Mouse (Mus musculus) heart, embryonic 10.5 days (tissue): ENCODE measurements around the gene Sorbs1. TPM values are rescaled to one million over a fixed set of nuclear protein-coding genes. Genes with fewer than 3 reads are reported as not detected.

ENCODE experiments used
- DNase-seq: peaks from one replicate; pipeline ENCODE4 v3.0.0-alpha.2; 2017; ENCODE audit warnings: low spot score
- H3K27ac ChIP-seq: fragments of 300-500 bp; sonication (generic); 2 replicates; pipeline ENCODE4 v1.5.1; 2016; ENCODE audit warnings: mild to moderate bottlenecking
- H3K27me3 ChIP-seq: fragments of 300-500 bp; sonication (generic); 2 replicates; pipeline ENCODE4 v1.6.1; 2016; ENCODE audit warnings: mild to moderate bottlenecking; ENCODE audit not compliant: poor library complexity, insufficient read depth, severe bottlenecking
- H3K36me3 ChIP-seq: fragments of 300-500 bp; sonication (generic); 2 replicates; pipeline ENCODE4 v1.6.1; 2016; ENCODE audit warnings: mild to moderate bottlenecking, moderate library complexity
- H3K4me1 ChIP-seq: fragments of 300-500 bp; sonication (generic); 2 replicates; pipeline ENCODE4 v1.6.1; 2016; ENCODE audit warnings: mild to moderate bottlenecking
- H3K4me3 ChIP-seq: fragments of 300-500 bp; sonication (generic); 2 replicates; pipeline ENCODE4 v1.5.1; 2016; ENCODE audit warnings: mild to moderate bottlenecking, moderate library complexity
- H3K9me3 ChIP-seq: fragments of 300-500 bp; sonication (generic); 2 replicates; pipeline ENCODE4 v1.6.1; 2016; ENCODE audit warnings: mild to moderate bottlenecking, moderate library complexity
- WGBS: fragments of 180-500 bp; shearing (Covaris S2); methylation state at CpG from one replicate; pipeline ENCODE4 v1.1.7; 2016; 5-methylcytosine and 5-hydroxymethylcytosine counted together
- polyA plus RNA-seq: library from polyadenylated mRNA; unstranded; fragments of >200 nt; fragmentation: Nextera tagmentation; extraction: Ambion mirVana; gene quantifications from 2 replicates; pipeline ENCODE4 v1.2.1, GENCODE M21; 2016

The Sorbs1 gene
- polyA plus RNA-seq, 1 experiment from 2014 or later = 71.2 TPM

DNA sequence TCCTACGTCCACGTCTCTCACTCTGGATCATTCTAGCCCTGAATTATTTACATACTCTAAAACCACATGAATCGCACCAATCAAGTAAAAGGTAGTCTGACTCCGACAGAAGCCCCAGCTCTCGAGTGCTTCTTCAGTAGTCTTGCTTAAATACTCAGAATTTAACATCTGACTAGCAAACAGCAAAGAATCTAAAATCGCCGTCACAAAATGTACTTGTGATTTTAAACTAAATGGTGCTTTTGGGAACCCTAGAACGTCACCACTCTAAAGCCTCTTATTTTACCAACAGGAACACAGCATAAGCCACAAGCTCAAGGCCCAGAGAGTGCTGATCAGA lies 2.5 kb downstream of the Sorbs1 start:
- DNase-seq = no peak
- Histone ChIP-seq H3K9me3 (peaks cover 3% of the 10 kb centered on the region; the same call in 1 of the 2 replicates), H3K4me1 (peaks cover 33% of the 10 kb centered on the region), H3K4me3 (peak overlapping the region; percentile 85), H3K36me3 (0 out of 2 replicates have a peak, but pooled peaks cover 11% of the 10 kb centered on the region), H3K27ac (peak overlapping the region; percentile 94; the same call in 1 of the 2 replicates), H3K27me3 (no peaks in the 10 kb centered on the region)
- WGBS = 67% methylated on average over 8 of the region's 8 CpGs

DNA sequence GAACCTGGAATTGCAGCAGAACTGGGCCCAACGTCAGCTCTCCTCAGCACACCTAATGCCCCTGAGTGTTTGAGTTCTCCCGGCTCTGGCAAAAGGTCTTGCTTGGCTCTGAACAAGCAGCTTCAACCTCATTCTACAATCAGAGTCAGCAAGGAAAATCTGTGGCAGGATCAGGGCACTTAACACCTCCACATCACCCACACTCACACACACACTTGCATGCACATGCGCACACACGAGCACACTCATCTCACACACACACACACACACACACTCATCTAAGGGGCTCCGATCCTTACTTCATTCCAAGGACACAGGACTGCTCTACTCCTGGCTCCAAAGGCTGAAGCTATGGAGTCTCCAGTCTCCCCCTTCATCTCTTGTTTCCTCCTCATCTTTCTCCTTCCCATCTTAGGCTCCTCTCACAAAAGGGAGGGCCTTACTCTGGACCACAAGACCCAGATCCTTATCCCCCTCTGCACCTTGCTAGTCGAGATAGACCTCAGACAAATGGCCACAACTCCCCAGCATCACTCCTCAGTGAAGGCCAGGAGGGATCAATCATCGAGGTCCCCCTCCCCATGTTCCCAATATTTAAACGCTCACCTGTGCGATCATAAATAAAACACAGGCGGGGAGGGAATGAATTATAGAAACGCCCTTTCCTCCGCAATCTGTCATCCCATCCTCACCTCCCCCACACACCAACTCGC lies 3.0 kb downstream of the Sorbs1 start:
- Histone ChIP-seq H3K36me3 (0 out of 2 replicates have a peak, but pooled peaks cover 11% of the 10 kb centered on the region), H3K9me3 (peaks cover 3% of the 10 kb centered on the region; the same call in 1 of the 2 replicates), H3K4me3 (peak overlapping the region; percentile 16; the same call in 1 of the 2 replicates), H3K27ac (peak overlapping the region; percentile 94; the same call in 1 of the 2 replicates), H3K4me1 (peaks cover 38% of the 10 kb centered on the region), H3K27me3 (no peaks in the 10 kb centered on the region)
- no peak for DNase-seq
- 74% methylated on average over 13 of the region's 13 CpGs for WGBS

DNA sequence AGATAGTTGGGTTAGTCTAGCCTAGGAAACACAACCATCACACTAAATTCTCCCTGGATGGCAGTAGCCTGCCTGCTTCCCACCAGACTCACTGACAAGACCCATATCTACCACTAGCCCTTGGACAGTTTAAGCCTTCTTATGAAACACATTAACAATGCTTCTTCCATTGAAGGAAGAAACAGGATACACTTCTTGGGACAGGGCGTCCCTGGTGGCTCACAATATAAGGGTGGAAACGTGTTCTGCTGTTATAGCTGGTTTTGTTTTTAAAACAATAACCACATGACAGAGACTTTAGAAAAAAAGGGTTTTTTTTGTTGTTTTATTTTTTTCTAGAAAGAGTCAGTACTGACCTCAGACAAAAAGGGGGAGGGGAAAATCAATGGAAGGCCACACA lies 4.3 kb downstream of the Sorbs1 start:
- H3K36me3 ChIP-seq = peaks cover 13% of the 10 kb centered on the region; the same call in 1 of the 2 replicates
- peaks cover 3% of the 10 kb centered on the region; the same call in 1 of the 2 replicates for H3K9me3 ChIP-seq
- no peak overlapping the region for H3K27ac ChIP-seq
- peaks cover 49% of the 10 kb centered on the region for H3K4me1 ChIP-seq
- no peak overlapping the region for H3K4me3 ChIP-seq
- DNase-seq = no peak
- 81% methylated on average over 2 of the region's 2 CpGs for WGBS
- no peaks in the 10 kb centered on the region for H3K27me3 ChIP-seq

DNA sequence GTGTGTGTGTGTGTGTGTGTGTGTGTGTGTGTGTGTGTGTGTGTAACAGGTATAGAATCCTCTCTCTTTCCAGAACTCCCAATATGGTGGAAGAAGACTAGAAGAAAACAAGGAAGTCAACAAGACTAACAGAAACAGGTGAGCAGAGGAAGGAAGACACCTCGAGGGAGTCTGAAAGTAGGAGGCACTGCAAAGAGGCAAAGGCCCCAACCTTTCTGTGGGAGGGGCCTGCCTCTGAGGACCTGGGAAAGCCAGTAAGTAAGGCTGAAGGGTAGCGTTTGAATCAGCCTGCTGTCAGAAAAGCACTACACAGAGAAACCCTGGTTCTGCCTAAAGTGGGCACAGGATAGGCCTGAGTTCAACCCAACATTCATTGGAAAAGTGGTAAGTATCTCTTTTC lies 4.7 kb downstream of the Sorbs1 start:
- peaks cover 3% of the 10 kb centered on the region; the same call in 1 of the 2 replicates for H3K9me3 ChIP-seq
- peaks cover 16% of the 10 kb centered on the region; the same call in 1 of the 2 replicates for H3K36me3 ChIP-seq
- no peak overlapping the region for H3K4me3 ChIP-seq
- peaks cover 50% of the 10 kb centered on the region for H3K4me1 ChIP-seq
- H3K27me3 ChIP-seq = no peaks in the 10 kb centered on the region
- H3K27ac ChIP-seq = peak overlapping the region; percentile 36; the same call in 1 of the 2 replicates
- 44% methylated on average over 2 of the region's 2 CpGs for WGBS
- no peak for DNase-seq

DNA sequence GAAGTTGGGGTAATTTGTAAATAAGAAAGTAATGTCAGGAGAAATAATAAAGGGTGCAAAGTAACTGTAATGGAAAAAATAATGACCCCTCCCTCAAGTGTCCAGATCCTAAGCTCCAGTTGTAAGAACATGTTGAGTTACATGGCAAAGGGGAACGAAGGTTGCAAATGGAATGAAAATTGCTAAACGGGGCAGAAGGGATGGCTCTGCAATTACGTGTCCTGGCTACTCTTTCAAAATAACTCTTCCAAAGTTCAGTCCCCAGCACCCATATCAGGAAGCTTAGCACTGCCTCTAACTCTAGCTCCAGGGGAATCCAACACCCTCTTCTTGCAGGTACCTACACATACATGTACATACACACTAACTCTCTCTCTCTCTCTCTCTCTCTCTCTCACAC lies 6.6 kb downstream of the Sorbs1 start:
- H3K4me3 ChIP-seq = no peak overlapping the region
- DNase-seq = no peak
- H3K27me3 ChIP-seq = no peaks in the 10 kb centered on the region
- peaks cover 21% of the 10 kb centered on the region; the same call in 1 of the 2 replicates for H3K36me3 ChIP-seq
- peaks cover 3% of the 10 kb centered on the region; the same call in 1 of the 2 replicates for H3K9me3 ChIP-seq
- peaks cover 47% of the 10 kb centered on the region for H3K4me1 ChIP-seq
- 91% methylated on average over 3 of the region's 3 CpGs for WGBS
- H3K27ac ChIP-seq = no peak overlapping the region

DNA sequence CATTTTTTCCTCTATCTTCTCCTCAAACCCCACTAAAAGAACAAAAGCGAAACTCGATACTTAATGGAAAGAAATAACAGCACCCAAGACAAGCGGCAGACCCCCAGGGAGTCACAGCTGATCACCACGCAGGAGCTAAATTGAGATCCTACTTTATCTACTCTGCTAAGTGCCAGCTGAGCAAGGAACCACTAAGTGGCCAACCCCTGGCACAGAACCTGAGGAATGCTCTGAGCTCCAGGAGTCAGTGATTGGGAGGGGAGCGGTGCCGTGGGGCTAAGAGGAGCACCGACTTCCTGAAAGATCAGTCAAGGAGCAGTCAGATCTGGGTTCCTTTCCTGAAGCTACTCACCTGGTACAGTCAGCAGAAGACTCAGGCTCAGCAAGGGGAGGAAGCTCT lies 9.2 kb downstream of the Sorbs1 start:
- WGBS = 58% methylated on average over 7 of the region's 7 CpGs
- H3K27ac ChIP-seq = peak overlapping the region; percentile 62; the same call in 1 of the 2 replicates

DNA sequence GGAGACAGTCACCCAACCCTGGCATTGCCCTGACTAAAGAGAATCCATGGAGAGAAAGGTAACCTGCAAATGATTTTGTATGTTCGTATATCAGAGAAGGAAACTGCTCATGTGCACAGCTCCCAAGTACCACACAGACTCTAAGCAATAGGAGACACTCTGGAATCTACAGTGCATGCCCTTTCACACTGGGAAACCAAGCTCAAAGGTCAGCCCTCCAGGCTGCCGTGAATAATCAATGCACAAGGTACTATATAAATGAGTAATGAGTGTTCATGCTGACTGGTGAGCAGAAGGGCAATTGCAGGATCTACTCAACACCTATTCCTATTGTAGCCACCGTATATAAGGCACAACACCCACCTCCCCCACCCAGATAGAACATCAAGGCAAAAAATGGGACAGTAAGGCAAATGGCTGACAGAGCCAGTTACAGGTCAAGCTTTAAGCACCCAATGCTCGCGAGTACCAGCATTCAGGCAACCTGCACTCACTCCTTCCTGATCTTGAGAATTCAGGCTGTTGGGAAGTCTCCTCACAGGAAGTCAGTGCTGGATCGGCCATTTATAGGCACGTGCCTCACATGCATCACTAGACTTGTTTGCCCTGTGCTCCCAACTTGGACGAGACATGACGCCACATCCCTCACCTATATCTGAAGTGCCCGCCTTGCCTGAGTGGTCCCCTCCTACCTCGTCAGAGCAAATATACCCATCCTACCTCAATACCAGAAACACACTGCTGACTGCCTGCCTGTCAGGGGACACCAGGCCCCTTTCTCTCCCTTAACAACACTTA lies 13.4 kb downstream of the Sorbs1 start:
- peak overlapping the region; percentile 78; the same call in 1 of the 2 replicates for H3K27ac ChIP-seq
- peaks cover 22% of the 10 kb centered on the region; the same call in 1 of the 2 replicates for H3K36me3 ChIP-seq
- WGBS = 74% methylated on average over 11 of the region's 11 CpGs
- DNase-seq = no peak
- H3K4me1 ChIP-seq = peaks cover 62% of the 10 kb centered on the region
- no peak overlapping the region for H3K4me3 ChIP-seq
- no peaks in the 10 kb centered on the region for H3K9me3 ChIP-seq
- no peaks in the 10 kb centered on the region for H3K27me3 ChIP-seq

More for the DNA sequence above, 9.2 kb downstream of the Sorbs1 start:
- Histone ChIP-seq H3K36me3 (peaks cover 25% of the 10 kb centered on the region; the same call in 1 of the 2 replicates), H3K9me3 (peaks cover 3% of the 10 kb centered on the region; the same call in 1 of the 2 replicates), H3K27me3 (no peaks in the 10 kb centered on the region), H3K4me3 (0 out of 2 replicates have a peak overlapping the region, but pooled peaks have one; percentile 8), H3K4me1 (peaks cover 50% of the 10 kb centered on the region)
- no peak for DNase-seq

DNA sequence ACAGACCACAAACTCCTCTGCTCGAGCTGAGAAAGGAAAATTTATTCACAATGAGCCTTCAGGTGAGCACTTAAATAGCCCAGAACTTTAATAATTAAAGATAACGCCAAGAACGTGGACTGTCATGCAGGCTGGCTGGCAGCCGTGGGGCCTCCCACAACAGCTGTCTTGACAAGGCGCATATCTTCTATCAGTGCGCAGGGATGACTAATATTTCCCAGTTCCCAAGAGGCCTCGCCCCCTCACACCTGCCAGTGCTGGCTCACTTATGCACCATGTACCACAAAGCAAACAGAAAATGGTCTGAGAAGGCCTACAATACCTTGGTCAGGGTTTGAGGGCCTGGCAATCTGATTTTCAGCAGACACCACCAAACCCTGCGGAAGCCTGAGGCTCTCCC lies 14.4 kb downstream of the Sorbs1 start:
- no peak for DNase-seq
- Histone ChIP-seq H3K27me3 (no peaks in the 10 kb centered on the region), H3K4me1 (peaks cover 62% of the 10 kb centered on the region), H3K36me3 (peaks cover 19% of the 10 kb centered on the region; the same call in 1 of the 2 replicates), H3K4me3 (no peak overlapping the region), H3K9me3 (no peaks in the 10 kb centered on the region), H3K27ac (peak overlapping the region; percentile 78)
- 48% methylated on average over 8 of the region's 8 CpGs for WGBS

DNA sequence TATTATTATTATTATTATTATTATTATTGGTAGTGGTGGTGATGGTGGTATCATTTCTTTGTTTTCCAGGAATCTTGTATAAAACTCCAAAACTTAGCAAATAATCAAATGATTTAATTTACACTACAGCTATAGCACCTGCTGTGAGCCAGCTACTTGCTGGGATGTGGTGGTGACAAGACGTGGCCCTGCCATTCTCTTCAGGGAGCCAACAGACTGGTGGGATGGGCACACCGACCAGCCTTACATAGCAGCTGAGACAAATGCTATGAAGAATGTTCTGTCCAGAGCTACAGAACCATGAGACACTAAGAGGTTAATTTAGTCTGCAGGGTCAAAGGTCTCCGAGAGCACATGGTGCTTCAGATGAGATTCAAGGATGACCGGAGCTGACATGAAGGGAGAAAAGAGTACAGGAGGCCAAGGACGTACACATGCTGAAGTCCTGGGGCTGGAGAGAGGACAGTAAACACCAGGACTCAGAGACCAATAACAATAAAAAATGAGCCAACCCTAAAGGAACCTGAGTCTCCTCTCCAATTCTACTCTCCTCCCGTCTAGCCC lies 15.3 kb downstream of the Sorbs1 start:
- Histone ChIP-seq H3K27ac (no peak overlapping the region), H3K4me3 (no peak overlapping the region)
- 81% methylated on average over 6 of the region's 6 CpGs for WGBS

DNA sequence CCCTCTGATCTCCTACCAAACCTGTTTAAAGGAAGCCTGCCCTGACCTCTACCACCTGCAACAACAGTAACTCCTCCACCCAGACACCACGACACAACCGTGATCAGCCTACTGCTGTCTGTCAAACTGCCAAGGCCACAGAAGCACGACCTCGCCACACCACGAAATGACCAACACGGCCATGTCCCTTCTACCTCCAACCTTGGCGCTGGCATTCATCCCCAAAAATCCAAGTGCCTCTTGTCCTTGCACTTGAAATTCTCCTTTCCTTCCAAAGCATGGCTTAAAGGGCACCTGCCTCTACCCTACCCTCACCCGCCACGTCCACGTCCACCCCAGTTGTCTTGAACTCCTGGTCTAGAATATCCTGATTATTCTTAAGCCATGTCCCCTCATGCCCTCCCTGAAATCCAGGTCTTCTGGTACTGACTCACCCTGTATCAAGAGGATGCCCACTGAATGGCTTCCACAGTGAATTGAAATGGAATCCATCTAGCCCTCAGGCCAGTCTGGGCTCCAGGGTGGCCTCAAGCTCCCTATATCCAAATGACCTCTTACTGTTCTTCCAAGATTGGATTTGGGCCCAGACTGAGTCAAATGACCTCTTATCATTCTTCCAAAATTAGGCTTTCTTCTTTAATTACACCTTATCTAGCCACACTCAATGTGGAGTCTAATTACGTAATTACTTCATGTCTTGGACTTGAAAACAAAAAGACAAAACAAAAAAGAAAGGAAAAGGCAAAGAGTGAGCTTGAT lies 16.9 kb downstream of the Sorbs1 start:
- H3K4me1 ChIP-seq = peaks cover 82% of the 10 kb centered on the region
- 92% methylated on average over 11 of the region's 11 CpGs for WGBS
- H3K4me3 ChIP-seq = no peak overlapping the region
- H3K27ac ChIP-seq = no peak overlapping the region
- H3K27me3 ChIP-seq = no peaks in the 10 kb centered on the region
- no peaks in the 10 kb centered on the region for H3K9me3 ChIP-seq
- DNase-seq = no peak
- H3K36me3 ChIP-seq = peaks cover 12% of the 10 kb centered on the region; the same call in 1 of the 2 replicates

More for the DNA sequence above, 15.3 kb downstream of the Sorbs1 start:
- Histone ChIP-seq H3K9me3 (no peaks in the 10 kb centered on the region), H3K36me3 (peaks cover 12% of the 10 kb centered on the region; the same call in 1 of the 2 replicates), H3K27me3 (no peaks in the 10 kb centered on the region), H3K4me1 (peaks cover 70% of the 10 kb centered on the region)
- DNase-seq = no peak

DNA sequence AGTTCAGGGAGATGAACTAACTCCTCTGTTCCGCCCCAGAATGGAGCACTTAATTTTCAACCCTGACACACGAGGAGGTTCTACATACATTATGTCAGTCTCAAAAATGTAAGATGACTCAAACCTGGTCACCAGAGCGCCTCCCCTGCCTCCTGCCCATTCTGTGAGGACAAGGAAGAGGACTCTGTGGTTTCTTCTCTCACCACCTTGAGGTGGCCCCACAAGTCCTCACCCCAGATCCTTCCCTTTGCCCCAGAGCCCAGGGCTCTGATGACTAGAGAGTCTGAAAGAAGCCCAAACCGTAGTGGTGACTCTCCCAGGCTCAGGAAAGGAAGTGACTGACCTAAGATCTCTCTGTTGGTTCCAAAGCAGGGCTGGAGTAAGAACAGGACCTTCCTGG lies 17.5 kb downstream of the Sorbs1 start:
- peaks cover 82% of the 10 kb centered on the region for H3K4me1 ChIP-seq
- H3K27ac ChIP-seq = 0 out of 2 replicates have a peak overlapping the region, but pooled peaks have one; percentile 7
- 79% methylated on average over 4 of the region's 4 CpGs for WGBS
- H3K9me3 ChIP-seq = no peaks in the 10 kb centered on the region
- H3K36me3 ChIP-seq = peaks cover 11% of the 10 kb centered on the region; the same call in 1 of the 2 replicates
- no peaks in the 10 kb centered on the region for H3K27me3 ChIP-seq
- no peak overlapping the region for H3K4me3 ChIP-seq
- no peak for DNase-seq

DNA sequence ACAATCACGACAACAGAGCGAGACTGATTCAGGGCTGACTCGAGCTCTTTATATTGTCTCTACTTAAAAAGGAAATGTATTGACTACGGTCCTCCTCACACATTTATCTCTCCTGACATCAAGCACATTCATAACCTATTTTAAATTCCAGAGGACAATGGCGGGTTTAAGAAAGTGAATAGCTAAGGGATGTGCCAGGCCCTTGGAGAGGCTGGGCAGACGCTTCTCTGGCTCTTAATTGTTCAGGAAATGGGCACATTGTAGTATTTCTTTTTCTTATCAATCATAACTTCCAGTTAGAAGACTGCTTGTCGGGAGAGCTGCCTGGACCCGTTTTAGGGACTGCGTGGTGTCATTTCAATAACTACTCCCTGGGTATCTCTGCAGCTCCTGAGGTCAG lies 20.7 kb downstream of the Sorbs1 start:
- peaks cover 84% of the 10 kb centered on the region for H3K4me1 ChIP-seq
- H3K36me3 ChIP-seq = peaks cover 9% of the 10 kb centered on the region; the same call in 1 of the 2 replicates
- H3K27me3 ChIP-seq = no peaks in the 10 kb centered on the region
- WGBS = 49% methylated on average over 9 of the region's 9 CpGs
- DNase-seq = no peak
- H3K27ac ChIP-seq = peak overlapping the region; percentile 63; the same call in 1 of the 2 replicates
- H3K9me3 ChIP-seq = no peaks in the 10 kb centered on the region
- H3K4me3 ChIP-seq = no peak overlapping the region
